Mouse (Mus musculus) olfactory bulb, adult 2 months (tissue): ENCODE results near the gene Gm11733.

ENCODE experiments used
- CTCF ChIP-seq: fragments of 200-500 bp; IDR thresholded peaks from 2 replicates; pipeline ENCODE4 v1.5.1; 2012; ENCODE audit warnings: low read depth, mild to moderate bottlenecking, low read length, moderate library complexity; ENCODE audit not compliant: insufficient read depth
- POLR2A ChIP-seq: fragments of 200-500 bp; IDR thresholded peaks from 2 replicates; pipeline ENCODE4 v1.6.1; 2012; ENCODE audit warnings: mild to moderate bottlenecking, low read depth, low read length, moderate library complexity; ENCODE audit not compliant: insufficient read depth

DNA sequence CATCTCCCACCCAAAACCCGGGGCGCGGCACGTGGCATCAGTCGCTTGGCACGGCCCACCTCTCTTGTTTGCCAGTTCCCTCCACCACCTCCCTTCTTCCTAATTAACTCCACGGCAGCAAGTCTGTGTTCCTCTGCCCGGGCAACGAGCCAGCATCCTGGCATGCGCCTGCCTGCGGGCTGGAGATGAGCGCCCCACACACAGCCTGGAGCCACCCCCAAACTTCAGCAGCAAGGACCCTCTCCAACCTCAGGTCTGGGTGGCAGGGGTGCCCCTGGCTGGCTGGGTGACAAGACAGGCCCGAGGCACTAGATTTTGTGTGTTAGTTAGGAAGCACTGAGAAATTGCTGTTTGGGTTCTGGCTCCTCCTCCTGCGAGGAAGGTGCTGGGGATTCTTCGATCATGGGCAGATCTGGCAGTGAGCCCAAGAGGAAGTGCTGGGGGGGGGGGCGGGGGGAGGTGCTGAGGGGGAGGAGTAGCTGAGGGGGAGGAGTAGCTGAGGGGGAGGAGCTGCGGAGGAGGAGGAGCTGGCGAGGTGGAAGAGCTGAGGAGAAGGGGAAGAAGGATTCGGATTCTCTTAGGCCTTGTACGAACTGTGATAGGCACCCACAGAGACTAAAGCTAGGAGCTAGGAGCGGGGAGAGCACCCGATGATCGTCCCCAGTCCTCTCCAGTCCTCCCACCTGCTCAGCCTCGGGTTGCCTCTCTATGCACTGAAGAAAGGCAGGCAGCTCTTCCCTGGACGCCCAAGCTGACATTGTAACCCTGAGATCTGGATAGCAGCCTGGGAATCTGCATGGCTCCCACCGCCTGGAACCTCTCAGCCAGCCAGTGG is 1.3 kb upstream of the Gm11733 start:
- TF ChIP-seq CTCF (no peak), POLR2A (no peak)
